Mouse (Mus musculus) brain, embryonic 14.5 days (tissue): Measurements from ENCODE around the gene Rnase13.

Source experiments
- CTCF ChIP-seq: fragments of 200-500 bp; IDR thresholded peaks from 2 replicates; pipeline ENCODE4 v1.5.1; 2012; ENCODE audit warnings: inconsistent platforms, mild to moderate bottlenecking, moderate library complexity, borderline replicate concordance; ENCODE audit not compliant: insufficient read depth, insufficient read length; ENCODE audit errors: extremely low read depth
- POLR2A ChIP-seq: fragments of 200-500 bp; IDR thresholded peaks from 2 replicates; pipeline ENCODE4 v1.6.1; 2012; ENCODE audit warnings: mild to moderate bottlenecking, inconsistent platforms, borderline replicate concordance; ENCODE audit not compliant: poor library complexity, insufficient read depth, insufficient read length, severe bottlenecking; ENCODE audit errors: extremely low read depth

GRCm38 (mm10) chr14:51877517-51877916, 45.1 kb downstream of the Rnase13 start:
- TF ChIP-seq CTCF (no peak), POLR2A (no peak)
